Mouse (Mus musculus): Measurements from ENCODE around the gene Dot1l.

- TF ChIP-seq POLR2A (IDR thresholded peaks at IDR 0.05; ENCODE audit: extremely low read depth, insufficient read depth, low read length) (no peak), CTCF (IDR thresholded peaks at IDR 0.05; ENCODE audit: extremely low read depth, insufficient read depth, low read length) (no peak)
These were observed 76.1 kb downstream of the Dot1l start for GRCm38 (mm10) chr10:80831136-80831535.

Data from cortical plate, adult 2 months (tissue).